Mouse (Mus musculus) cerebellum, postnatal 36 days (tissue): Measurements from ENCODE around the gene Mfsd10.
"Not testable (repeated sequence)": the region's sequence is repeated elsewhere in the genome, so short reads cannot be mapped to it uniquely, and the experiment has no call there.

ENCODE experiments used
- DNase-seq, 2 experiments: peaks; one replicate each; pipeline ENCODE4 v3.0.0; 2021 to 2022; ENCODE audit warnings: mixed read lengths in 2 of 2

Gene Mfsd10

GRCm38 (mm10) chr5:34604576-34604975 is 32.4 kb downstream of the Mfsd10 start:
- no peak for DNase-seq

- no peak for DNase-seq
Measured at GRCm38 (mm10) chr5:34593202-34593727, 43.7 kb downstream of the Mfsd10 start.

GRCm38 (mm10) chr5:34592666-34593065 is 44.3 kb downstream of the Mfsd10 start:
- no peak for DNase-seq

DNA sequence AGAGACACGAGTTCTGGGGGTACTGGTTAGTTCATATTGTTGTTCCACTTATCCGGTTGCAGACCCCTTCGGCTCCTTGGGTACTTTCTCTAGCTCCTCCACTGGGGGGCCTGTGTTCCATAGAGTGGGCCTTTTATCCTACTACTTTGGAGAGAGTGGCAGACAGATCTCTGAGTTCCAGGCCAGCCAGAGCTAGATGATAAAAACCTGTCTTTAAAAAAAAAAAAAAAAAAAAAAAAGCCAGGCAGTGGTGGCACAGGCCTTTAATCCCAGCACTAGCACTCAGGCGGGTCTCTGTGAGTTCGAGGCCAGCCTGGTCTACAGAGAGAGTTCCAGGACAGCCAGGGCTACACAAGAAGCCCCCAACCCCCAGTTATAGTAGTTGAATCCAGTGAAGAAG is 44.8 kb downstream of the Mfsd10 start:
- not testable (repeated sequence) for DNase-seq

GRCm38 (mm10) chr5:34591388-34592004 is 45.5 kb downstream of the Mfsd10 start:
- DNase-seq: no peak

GRCm38 (mm10) chr5:34590702-34591101 is 46.3 kb downstream of the Mfsd10 start:
- DNase-seq: no peak

DNA sequence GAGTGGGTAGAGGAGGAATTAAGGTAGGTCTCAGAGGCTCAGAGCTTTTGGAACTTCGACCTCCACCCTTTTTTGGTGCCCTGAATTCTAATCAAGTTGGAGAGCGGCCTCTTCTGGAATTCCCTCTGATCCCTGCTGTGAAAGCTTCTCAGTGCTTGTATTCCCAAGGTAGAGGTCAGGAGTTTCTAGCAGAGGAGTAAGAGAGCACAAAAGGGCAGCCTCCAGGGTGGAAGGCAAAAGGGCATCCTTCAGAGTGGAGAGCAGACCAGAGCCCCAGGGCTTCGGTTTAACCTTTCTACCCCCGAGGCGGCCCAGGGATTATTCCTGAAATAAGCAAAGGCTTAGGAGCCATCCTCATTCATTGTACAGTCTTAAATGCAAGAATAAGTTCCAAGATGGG is 47.0 kb downstream of the Mfsd10 start:
- no peak for DNase-seq

- DNase-seq: no peak
Measured at GRCm38 (mm10) chr5:34587881-34588280, 49.1 kb downstream of the Mfsd10 start.

- DNase-seq: no peak
Measured at GRCm38 (mm10) chr5:34585216-34585615, 51.8 kb downstream of the Mfsd10 start.
